ENCODE assay signal across 8 mouse cellular contexts in genomic region chr12:83486671-83487461, GRCm38 (mm10). TPM values are rescaled to one million over a fixed set of nuclear protein-coding genes. Genes with fewer than 3 reads are reported as not detected.
A peak's percentile ranks its signal among the peaks of the same experiment; 100 is the strongest.
DNase-seq lines count a peak whose midpoint lies in the region; ATAC-seq lines count a peak whose summit lies in the region.

No protein-coding gene starts in this region.

- H3K27me3 ChIP-seq in forebrain, embryonic 15.5 days = no peaks in the 10 kb centered on the region; the same call in none of the 2 replicates

- no peaks in the 10 kb centered on the region for H3K36me3 ChIP-seq in forebrain, embryonic 15.5 days
- H3K36me3 ChIP-seq in macrophage (ENCODE audit: inconsistent target) = no peaks in the 10 kb centered on the region

- H3K9ac ChIP-seq in forebrain, embryonic 15.5 days (replicated peaks) = peak overlapping the region; percentile 60

- DNase-seq in Muller cell, postnatal 12 days (ENCODE audit: inconsistent ontology term) = peak; percentile 87
- peak; percentile 57 for DNase-seq in cerebellum, adult 11 months
- peak; percentile 39 to 55 for DNase-seq in layer of hippocampus, postnatal 14 days (ENCODE audit: low spot score in 2 of 2)
- peak; percentile 52 for DNase-seq in right cerebral cortex, postnatal 25 days
- DNase-seq in urinary bladder, postnatal 36 days (ENCODE audit: low spot score in 2 of 2) = peak; percentile 26 to 37

- ATAC-seq in forebrain, embryonic 15.5 days (replicated peaks) = peak; percentile 56; the same call in 1 of the 2 replicates
- ATAC-seq in hematopoietic stem cell, adult 5-6 weeks (replicated peaks in 1 of 2; ENCODE audit: insufficient read depth in 1 of 2, low FRiP score in 2 of 2, low TSS enrichment in 1 of 2, low read depth in 1 of 2, poor library complexity in 2 of 2, severe bottlenecking in 2 of 2) = 0 out of 4 replicates have a peak, but pooled peaks have one; percentile 1 to 13

- peak overlapping the region; percentile 94 for H3K4me2 ChIP-seq in forebrain, embryonic 15.5 days (replicated peaks)

- H3K79me2 ChIP-seq in macrophage (ENCODE audit: inconsistent target) = no peaks in the 10 kb centered on the region

- H3K9me3 ChIP-seq in forebrain, embryonic 15.5 days = no peaks in the 10 kb centered on the region

- H3K4me1 ChIP-seq in forebrain, embryonic 15.5 days = peaks cover 29% of the 10 kb centered on the region

- under 1% methylated on average over 72 of the region's 73 CpGs for WGBS in forebrain, embryonic 15.5 days
- 0% methylated on average over 72 of the region's 73 CpGs for WGBS in macrophage (ENCODE audit: missing documents)

- peak overlapping the region; percentile 79 for H3K27ac ChIP-seq in forebrain, embryonic 15.5 days (replicated peaks)
- no peak overlapping the region for H3K27ac ChIP-seq in macrophage

- H3K4me3 ChIP-seq in forebrain, embryonic 15.5 days = peak overlapping the region; percentile 60
- peak overlapping the region; percentile 37 for H3K4me3 ChIP-seq in macrophage (ENCODE audit: inconsistent target)

RNA-seq across cellular contexts. Expression of gene Dpf3, which starts 0.7 kb away (rescaled TPM):
- 9.8 and 11.2 TPM in 2 replicates for polyA plus RNA-seq in forebrain, embryonic 15.5 days (2015; fragmentation: Nextera tagmentation; extraction: Ambion mirVana)
- 2.5 and 3.9 TPM in 2 replicates for total RNA-seq in hematopoietic stem cell, adult 5-6 weeks (2017)
- total RNA-seq in layer of hippocampus, postnatal 14 days (2021) = 10 to 100 TPM; 26.4 to 27.8 TPM
- total RNA-seq in macrophage (2018; cell fraction: chromatin; rRNA removed) = under 1 TPM in 1 of 26 experiments, not detected in 25; 0.81 TPM
- total RNA-seq in macrophage (2018; cell fraction: cytosol; rRNA removed) = not detected
- total RNA-seq in macrophage (2018; cell fraction: nucleus; rRNA removed) = 1 to 10 TPM in 1 of 26 experiments, not detected in 25; 1.5 TPM
- polyA plus RNA-seq in macrophage (2018) = not detected in 3 replicates

RNA-seq across cellular contexts. Expression of gene Dcaf4, which starts 33.4 kb away (rescaled TPM):
- polyA plus RNA-seq in forebrain, embryonic 15.5 days (2015; fragmentation: Nextera tagmentation; extraction: Ambion mirVana) = 47.6 and 48.4 TPM in 2 replicates
- total RNA-seq in hematopoietic stem cell, adult 5-6 weeks (2017) = 18.6 and 24.7 TPM in 2 replicates
- 10 to 100 TPM; 31.8 to 32.1 TPM for total RNA-seq in layer of hippocampus, postnatal 14 days (2021)
- total RNA-seq in macrophage (2018; cell fraction: chromatin; rRNA removed) = 10 to 100 TPM in 20 of 26 experiments, 1 to 10 TPM in 6; 2.6 to 60.6 (median 30.6) TPM
- 10 to 100 TPM in 1 of 26 experiments, 1 to 10 TPM in 25; 3.1 to 10.4 (median 6.8) TPM for total RNA-seq in macrophage (2018; cell fraction: cytosol; rRNA removed)
- 10 to 100 TPM in 16 of 26 experiments, 1 to 10 TPM in 10; 1.9 to 28.1 (median 14.9) TPM for total RNA-seq in macrophage (2018; cell fraction: nucleus; rRNA removed)
- 6.8 to 9.0 TPM (median 7.3 TPM) in 3 replicates for polyA plus RNA-seq in macrophage (2018)

Comparison
In these comparisons a context has a peak if more than half of its experiments do, and no peak if none do; other contexts are left out.
1. DNase-seq: peak in every context shown above with its lines; median percentile 87 in Muller cell, postnatal 12 days; 57 in cerebellum, adult 11 months; 52 in right cerebral cortex, postnatal 25 days; 47 in layer of hippocampus, postnatal 14 days; 32 in urinary bladder, postnatal 36 days.